Mouse (Mus musculus): ENCODE results near the gene Asprv1. TPM values are rescaled to one million over a fixed set of nuclear protein-coding genes. Genes with fewer than 3 reads are reported as not detected.

The Asprv1 gene
- polyA plus RNA-seq, 1 experiment from 2014 or later, result 1.3 TPM

DNA sequence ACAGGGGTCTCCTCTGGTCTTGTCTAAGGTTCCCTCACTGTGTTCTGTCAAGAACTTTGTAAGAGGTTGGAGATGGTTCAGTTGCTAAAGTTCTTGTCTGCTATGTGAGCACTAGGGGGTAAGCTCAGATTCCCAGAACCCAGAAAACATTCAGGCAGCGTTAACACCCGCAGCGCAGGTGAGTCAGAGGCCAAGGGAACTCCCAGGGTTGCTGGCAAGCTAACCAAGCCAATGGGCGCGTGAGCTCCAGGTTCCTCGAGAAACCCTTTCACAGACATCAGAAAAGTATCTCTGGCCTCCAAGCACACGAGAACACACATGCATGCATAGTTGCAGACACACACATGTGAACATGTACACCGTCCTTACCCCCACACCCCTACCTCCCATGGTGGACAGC lies 12.8 kb downstream of the Asprv1 start:
- WGBS, result 86% methylated on average over 8 of the region's 8 CpGs
- Histone ChIP-seq H3K9me3 (no peaks in the 10 kb centered on the region), H3K27ac (no peak overlapping the region), H3K27me3 (no peaks in the 10 kb centered on the region), H3K4me1 (replicated peaks) (peaks cover 8% of the 10 kb centered on the region), H3K36me3 (no peaks in the 10 kb centered on the region), H3K4me3 (replicated peaks) (no peak overlapping the region), H3K9ac (replicated peaks) (no peak overlapping the region), H3K4me2 (no peak overlapping the region)
- no peak for ATAC-seq (ENCODE audit: insufficient number of reproducible peaks, insufficient read depth, low FRiP score, low TSS enrichment, low read depth)

DNA sequence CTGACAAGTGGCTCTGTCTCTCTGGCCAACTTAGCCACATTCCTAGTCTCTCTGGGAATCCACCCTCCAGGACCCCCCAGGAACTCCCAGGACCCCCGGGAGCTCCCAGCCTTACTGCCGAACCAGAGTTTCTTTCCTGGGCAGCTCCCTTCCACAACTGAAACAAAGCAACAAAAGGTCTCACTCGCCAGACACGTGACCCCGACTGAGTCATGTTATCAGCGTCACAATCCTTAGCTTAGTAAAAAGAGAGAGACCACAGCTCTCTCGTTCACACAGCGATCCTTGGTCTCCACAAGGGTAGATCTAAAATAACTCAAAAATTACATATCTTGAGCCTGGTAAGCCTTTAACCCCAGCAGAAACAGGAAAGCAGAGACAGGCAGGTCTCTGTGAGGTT lies 13.8 kb downstream of the Asprv1 start:
- Histone ChIP-seq H3K27me3 (no peaks in the 10 kb centered on the region), H3K4me2 (no peak overlapping the region), H3K4me3 (replicated peaks) (no peak overlapping the region), H3K9ac (replicated peaks) (no peak overlapping the region), H3K4me1 (replicated peaks) (peaks cover 8% of the 10 kb centered on the region), H3K27ac (no peak overlapping the region), H3K36me3 (no peaks in the 10 kb centered on the region), H3K9me3 (no peaks in the 10 kb centered on the region)
- ATAC-seq (ENCODE audit: insufficient number of reproducible peaks, insufficient read depth, low FRiP score, low TSS enrichment, low read depth), result no peak
- WGBS, result 82% methylated on average over 8 of the region's 8 CpGs

DNA sequence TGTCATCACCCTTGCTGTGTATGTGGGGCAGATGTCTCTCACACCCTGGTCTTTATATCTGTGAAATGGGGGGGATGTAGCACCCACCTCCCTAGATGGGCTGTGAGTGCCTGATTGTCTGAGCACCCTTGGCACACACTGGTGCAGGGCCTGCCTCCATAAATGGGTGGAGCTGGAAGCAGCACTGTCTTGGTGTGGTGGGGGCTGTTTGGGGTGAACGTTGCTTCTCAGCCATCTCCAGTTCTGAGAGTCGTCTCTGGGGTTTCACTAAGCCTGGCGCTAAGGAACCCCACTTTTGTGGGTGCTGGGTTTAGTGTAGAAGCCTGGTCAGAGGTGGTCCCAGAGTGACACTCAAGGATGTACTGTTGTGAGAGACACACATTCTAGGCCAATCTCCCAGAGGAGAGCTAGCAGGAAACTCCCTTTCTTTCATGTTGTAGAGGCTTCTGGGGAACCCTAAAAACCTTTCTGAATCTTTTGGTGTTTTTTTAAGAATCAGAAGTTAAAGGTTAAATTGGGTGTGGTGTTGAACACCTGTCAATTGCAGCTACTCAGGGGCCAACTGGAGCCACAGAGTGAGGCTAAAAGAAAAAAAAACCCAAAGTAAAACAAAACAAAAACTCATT lies 16.9 kb downstream of the Asprv1 start:
- Histone ChIP-seq H3K27me3 (no peaks in the 10 kb centered on the region), H3K4me1 (replicated peaks) (no peaks in the 10 kb centered on the region), H3K36me3 (peaks cover 20% of the 10 kb centered on the region), H3K27ac (no peak overlapping the region), H3K9ac (replicated peaks) (no peak overlapping the region), H3K9me3 (no peaks in the 10 kb centered on the region), H3K4me2 (no peak overlapping the region), H3K4me3 (replicated peaks) (no peak overlapping the region)
- ATAC-seq (ENCODE audit: insufficient number of reproducible peaks, insufficient read depth, low FRiP score, low TSS enrichment, low read depth), result no peak
- 78% methylated on average over 3 of the region's 3 CpGs for WGBS

DNA sequence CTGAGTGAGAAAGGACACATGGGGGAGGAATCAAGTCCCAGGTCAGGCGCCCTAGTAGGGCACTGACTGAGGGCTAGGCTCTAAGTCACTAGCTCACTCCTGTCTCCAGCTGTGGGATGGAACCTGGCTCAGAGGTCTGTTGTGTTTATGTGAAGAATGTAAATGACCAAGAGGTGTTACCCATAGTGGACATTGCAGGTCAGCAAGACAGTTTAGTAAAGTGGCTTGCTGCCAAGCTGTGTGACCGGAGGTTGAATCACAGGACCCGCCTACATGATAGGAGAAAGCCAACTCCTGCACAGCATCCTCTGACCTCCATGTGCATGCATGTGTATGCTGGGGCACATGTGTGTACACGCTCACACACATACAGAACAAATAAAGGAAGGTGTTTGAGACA lies 17.6 kb downstream of the Asprv1 start:
- no peak overlapping the region for H3K4me2 ChIP-seq
- WGBS, result 77% methylated on average over 4 of the region's 4 CpGs
- H3K27ac ChIP-seq, result no peak overlapping the region
- no peak overlapping the region for H3K9ac ChIP-seq (replicated peaks)
- H3K9me3 ChIP-seq, result no peaks in the 10 kb centered on the region
- H3K4me1 ChIP-seq (replicated peaks), result no peaks in the 10 kb centered on the region
- H3K27me3 ChIP-seq, result no peaks in the 10 kb centered on the region
- ATAC-seq (ENCODE audit: insufficient number of reproducible peaks, insufficient read depth, low FRiP score, low TSS enrichment, low read depth), result no peak
- H3K36me3 ChIP-seq, result peaks cover 27% of the 10 kb centered on the region
- H3K4me3 ChIP-seq (replicated peaks), result no peak overlapping the region

DNA sequence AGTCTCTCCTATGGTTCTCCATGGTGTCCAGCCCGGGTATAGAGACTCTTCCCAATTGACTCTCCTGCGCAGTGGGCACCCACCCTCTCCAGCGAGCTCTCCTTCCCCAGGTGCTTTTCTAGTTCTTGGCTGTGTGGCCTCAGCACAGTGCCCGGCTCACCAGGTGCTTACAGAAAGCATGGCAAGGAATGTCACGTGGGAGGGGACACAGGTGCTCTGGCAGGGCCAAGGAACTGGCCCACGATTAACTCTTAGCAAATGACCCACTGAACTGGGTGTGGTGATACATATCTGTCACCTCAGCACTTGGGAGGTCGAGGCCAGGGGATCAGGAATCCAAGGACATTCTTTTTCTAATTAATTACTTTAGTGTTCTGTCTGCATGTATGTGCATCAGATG lies 18.2 kb downstream of the Asprv1 start:
- peaks cover 33% of the 10 kb centered on the region for H3K36me3 ChIP-seq
- no peaks in the 10 kb centered on the region for H3K9me3 ChIP-seq
- H3K27me3 ChIP-seq, result no peaks in the 10 kb centered on the region
- ATAC-seq (ENCODE audit: insufficient number of reproducible peaks, insufficient read depth, low FRiP score, low TSS enrichment, low read depth), result no peak
- H3K4me2 ChIP-seq, result no peak overlapping the region
- WGBS, result 81% methylated on average over 7 of the region's 7 CpGs
- H3K27ac ChIP-seq, result no peak overlapping the region
- H3K4me3 ChIP-seq (replicated peaks), result no peak overlapping the region
- no peak overlapping the region for H3K9ac ChIP-seq (replicated peaks)
- H3K4me1 ChIP-seq (replicated peaks), result no peaks in the 10 kb centered on the region

DNA sequence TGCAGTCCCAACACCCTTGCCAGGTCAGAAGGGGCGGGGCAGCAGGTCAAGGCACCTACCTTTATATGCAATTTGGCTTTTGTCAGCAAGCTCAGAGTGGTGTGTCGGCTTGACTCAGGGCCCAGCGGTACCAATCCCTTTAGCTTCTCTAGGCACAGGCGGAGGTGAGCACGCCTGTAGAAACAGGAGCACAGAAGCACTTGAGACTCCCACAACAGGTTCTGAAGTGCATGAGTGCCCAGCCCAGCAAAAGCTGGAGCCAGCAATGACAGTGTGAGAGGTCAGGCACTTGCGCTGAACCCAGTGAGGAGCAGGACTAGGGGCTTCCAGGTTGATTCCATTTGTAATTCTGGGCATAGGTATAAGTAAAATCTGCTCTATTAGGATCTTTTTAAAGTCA lies 25.1 kb downstream of the Asprv1 start:
- peaks cover 64% of the 10 kb centered on the region for H3K36me3 ChIP-seq
- 86% methylated on average over 6 of the region's 6 CpGs for WGBS
- H3K27me3 ChIP-seq, result no peaks in the 10 kb centered on the region
- no peak overlapping the region for H3K9ac ChIP-seq (replicated peaks)
- H3K27ac ChIP-seq, result no peak overlapping the region
- no peak overlapping the region for H3K4me2 ChIP-seq
- no peak overlapping the region for H3K4me3 ChIP-seq (replicated peaks)
- ATAC-seq (ENCODE audit: insufficient number of reproducible peaks, insufficient read depth, low FRiP score, low TSS enrichment, low read depth), result no peak
- H3K9me3 ChIP-seq, result no peaks in the 10 kb centered on the region
- H3K4me1 ChIP-seq (replicated peaks), result no peaks in the 10 kb centered on the region

DNA sequence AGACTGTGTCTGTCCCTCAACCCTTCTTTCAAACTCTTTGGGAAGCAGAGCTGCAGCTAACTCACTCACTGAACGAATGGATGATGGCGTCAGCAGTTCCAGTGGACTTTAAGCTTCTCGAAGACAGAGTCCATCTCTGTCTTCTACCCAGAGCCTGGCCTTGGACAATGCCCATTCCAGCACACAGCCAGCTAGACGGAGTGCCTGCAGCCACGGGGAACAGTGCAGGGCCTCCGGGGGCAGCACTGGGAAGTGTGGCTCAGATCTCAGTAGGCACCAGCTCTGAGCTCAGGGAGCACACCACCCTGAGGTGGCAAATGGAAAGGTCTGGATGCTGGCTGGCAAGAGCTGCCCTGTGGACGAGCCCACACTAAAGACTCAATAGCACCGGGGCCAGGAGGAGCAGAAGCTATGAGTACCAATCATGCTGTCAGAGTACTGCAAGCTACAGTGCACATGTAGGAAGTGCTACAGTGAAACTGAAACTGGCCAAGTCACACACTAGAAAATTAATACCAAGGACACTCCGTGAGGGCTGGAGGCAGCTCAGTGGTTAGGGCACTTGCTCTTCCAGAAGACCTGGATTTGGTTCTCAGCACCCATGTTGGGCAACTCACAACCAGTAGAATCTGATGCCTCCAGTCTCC lies 26.4 kb downstream of the Asprv1 start:
- Histone ChIP-seq H3K27me3 (no peaks in the 10 kb centered on the region), H3K36me3 (peaks cover 61% of the 10 kb centered on the region), H3K9ac (replicated peaks) (no peak overlapping the region), H3K4me3 (replicated peaks) (no peak overlapping the region), H3K4me2 (no peak overlapping the region), H3K4me1 (replicated peaks) (no peaks in the 10 kb centered on the region), H3K9me3 (no peaks in the 10 kb centered on the region), H3K27ac (no peak overlapping the region)
- 79% methylated on average over 9 of the region's 9 CpGs for WGBS
- ATAC-seq (ENCODE audit: insufficient number of reproducible peaks, insufficient read depth, low FRiP score, low TSS enrichment, low read depth), result no peak

DNA sequence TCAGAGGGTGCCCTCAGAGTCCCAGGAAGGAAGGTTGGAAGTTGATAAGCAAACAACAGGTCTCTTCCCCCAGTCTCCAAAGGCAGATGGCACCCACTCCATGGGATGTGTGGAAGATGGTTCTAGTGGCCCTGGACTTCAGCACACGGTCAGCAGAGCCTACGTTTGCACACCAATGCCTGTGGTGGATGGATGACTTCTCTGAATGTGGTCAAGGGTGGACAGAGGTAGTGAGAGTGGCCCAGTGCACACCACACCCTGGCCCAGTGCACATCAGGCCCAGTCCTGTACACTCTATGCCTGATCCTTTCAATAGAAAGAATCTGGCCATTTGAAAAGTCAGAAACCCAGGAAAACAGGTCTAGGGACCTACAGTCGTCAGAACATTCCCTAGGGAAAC lies 30.5 kb downstream of the Asprv1 start:
- Histone ChIP-seq H3K9me3 (no peaks in the 10 kb centered on the region), H3K27me3 (no peaks in the 10 kb centered on the region), H3K4me2 (no peak overlapping the region), H3K9ac (replicated peaks) (no peak overlapping the region), H3K4me3 (replicated peaks) (no peak overlapping the region), H3K4me1 (replicated peaks) (no peaks in the 10 kb centered on the region), H3K36me3 (peaks cover 56% of the 10 kb centered on the region), H3K27ac (no peak overlapping the region)
- ATAC-seq (ENCODE audit: insufficient number of reproducible peaks, insufficient read depth, low FRiP score, low TSS enrichment, low read depth), result no peak
- WGBS, result 93% methylated on average over 3 of the region's 3 CpGs

DNA sequence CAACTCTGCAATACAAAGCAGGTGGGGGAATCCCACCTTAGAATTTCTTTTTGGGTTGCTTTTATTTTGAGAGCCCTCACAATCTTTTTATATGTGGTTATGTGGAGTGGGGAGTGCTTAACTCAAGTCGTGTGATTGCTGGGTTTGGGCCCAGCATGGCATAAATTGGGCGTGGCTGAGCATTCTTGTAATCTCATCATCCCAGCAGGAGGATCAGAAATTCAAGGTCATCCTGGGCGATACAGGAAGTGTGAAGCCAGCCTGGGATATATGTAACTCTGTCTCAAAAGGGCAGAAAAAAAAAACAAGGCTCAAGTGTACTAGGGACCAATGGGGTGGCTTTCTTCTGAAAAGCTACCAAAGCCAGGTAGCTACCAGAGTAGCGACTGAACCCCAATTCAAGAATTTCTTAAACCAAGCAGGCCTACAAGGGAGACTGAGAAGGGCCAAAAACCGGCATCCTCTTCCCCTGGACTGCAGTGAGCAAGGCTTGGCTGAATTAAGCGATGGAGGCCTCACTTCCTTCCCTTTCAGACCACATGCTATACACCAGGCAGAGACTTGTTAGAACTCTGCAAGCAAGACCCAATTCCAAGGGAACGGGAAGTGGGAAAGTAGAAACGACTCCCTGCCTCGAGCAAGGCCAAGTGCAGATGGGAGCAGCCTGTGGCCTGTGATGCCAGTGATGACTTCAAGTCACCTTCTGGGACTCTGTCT lies 32.4 kb downstream of the Asprv1 start:
- Histone ChIP-seq H3K9me3 (no peaks in the 10 kb centered on the region), H3K4me1 (replicated peaks) (peaks cover under 1% of the 10 kb centered on the region; the same call in 1 of the 2 replicates), H3K27me3 (no peaks in the 10 kb centered on the region), H3K4me2 (no peak overlapping the region), H3K36me3 (peaks cover 64% of the 10 kb centered on the region), H3K4me3 (replicated peaks) (no peak overlapping the region), H3K9ac (replicated peaks) (no peak overlapping the region), H3K27ac (no peak overlapping the region)
- WGBS, result 75% methylated on average over 9 of the region's 9 CpGs
- ATAC-seq (ENCODE audit: insufficient number of reproducible peaks, insufficient read depth, low FRiP score, low TSS enrichment, low read depth), result no peak

DNA sequence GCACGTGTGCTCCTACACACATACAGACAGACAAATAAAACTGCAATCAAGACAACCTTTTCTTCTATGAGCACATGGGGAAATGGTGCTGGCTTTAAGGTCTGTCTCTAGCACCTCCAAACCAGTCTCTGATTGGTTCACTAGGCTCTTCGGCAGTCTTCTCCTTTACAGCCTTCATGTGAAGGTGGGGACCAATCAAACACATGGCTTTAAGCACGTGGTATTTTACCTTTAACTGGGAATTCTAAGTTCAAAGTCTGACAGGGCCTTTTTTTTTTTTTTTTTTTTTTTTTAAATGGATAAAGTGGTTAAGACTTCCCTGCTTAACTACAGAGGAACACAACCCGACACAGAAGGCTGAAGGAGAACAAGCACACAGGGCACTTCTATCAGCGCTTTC lies 37.1 kb downstream of the Asprv1 start:
- WGBS, result 70% methylated on average over 5 of the region's 5 CpGs
- H3K4me1 ChIP-seq (replicated peaks), result peaks cover 24% of the 10 kb centered on the region
- no peak overlapping the region for H3K9ac ChIP-seq (replicated peaks)
- H3K9me3 ChIP-seq, result no peaks in the 10 kb centered on the region
- no peak overlapping the region for H3K4me2 ChIP-seq
- no peak for ATAC-seq (ENCODE audit: insufficient number of reproducible peaks, insufficient read depth, low FRiP score, low TSS enrichment, low read depth)
- no peaks in the 10 kb centered on the region for H3K27me3 ChIP-seq
- H3K4me3 ChIP-seq (replicated peaks), result no peak overlapping the region
- peaks cover 48% of the 10 kb centered on the region for H3K36me3 ChIP-seq
- no peak overlapping the region for H3K27ac ChIP-seq

DNA sequence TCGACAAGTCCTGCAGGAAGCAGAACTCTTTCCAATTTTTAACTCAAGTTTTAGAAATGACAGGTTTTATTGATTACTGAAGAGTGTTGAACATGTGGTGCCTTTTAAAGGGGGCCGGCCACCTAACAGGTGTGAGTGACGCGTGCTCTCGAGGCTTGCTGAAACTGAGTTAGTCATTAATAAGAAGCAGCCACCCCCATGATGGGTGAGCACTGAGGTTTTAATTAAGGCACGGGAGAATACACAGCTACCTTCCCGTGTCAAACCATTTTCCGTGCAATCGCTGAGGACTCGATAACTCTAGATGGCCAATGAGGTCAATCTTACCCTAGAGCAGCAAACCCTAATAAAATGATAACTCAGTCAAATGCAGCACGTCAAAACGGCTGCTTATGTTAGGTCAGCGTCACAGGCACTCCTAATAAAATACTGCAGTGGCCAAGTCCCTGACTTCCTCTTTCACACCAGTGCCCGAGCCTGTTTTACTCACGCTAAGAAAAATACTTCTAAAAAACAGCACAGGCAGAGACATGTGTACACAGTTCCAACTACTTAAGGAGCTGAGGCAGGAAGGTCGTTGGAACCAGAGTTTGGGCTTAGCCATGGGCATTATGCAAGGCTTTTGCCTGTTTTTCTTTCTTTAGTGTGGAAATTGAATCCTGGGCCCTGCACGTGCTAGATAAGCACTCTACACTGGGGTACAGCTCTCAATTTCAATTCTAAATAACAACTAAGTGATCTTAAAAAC lies 37.8 kb downstream of the Asprv1 start:
- Histone ChIP-seq H3K4me3 (replicated peaks) (no peak overlapping the region), H3K9me3 (no peaks in the 10 kb centered on the region), H3K36me3 (peaks cover 46% of the 10 kb centered on the region), H3K27me3 (no peaks in the 10 kb centered on the region), H3K4me1 (replicated peaks) (peaks cover 24% of the 10 kb centered on the region), H3K9ac (replicated peaks) (no peak overlapping the region), H3K27ac (no peak overlapping the region), H3K4me2 (no peak overlapping the region)
- no peak for ATAC-seq (ENCODE audit: insufficient number of reproducible peaks, insufficient read depth, low FRiP score, low TSS enrichment, low read depth)
- 38% methylated on average over 17 of the region's 17 CpGs for WGBS
